Mouse (Mus musculus) frontal cortex, postnatal 36 days (tissue): ENCODE measurements around the gene Nsd1.
"Not testable (repeated sequence)": the region's sequence is repeated elsewhere in the genome, so short reads cannot be mapped to it uniquely, and the experiment has no call there.

Experiments used
- DNase-seq, 2 experiments: peaks; one replicate each; pipeline ENCODE4 v3.0.0; 2022; ENCODE audit warnings: low spot score in 2 of 2

The Nsd1 gene

DNA sequence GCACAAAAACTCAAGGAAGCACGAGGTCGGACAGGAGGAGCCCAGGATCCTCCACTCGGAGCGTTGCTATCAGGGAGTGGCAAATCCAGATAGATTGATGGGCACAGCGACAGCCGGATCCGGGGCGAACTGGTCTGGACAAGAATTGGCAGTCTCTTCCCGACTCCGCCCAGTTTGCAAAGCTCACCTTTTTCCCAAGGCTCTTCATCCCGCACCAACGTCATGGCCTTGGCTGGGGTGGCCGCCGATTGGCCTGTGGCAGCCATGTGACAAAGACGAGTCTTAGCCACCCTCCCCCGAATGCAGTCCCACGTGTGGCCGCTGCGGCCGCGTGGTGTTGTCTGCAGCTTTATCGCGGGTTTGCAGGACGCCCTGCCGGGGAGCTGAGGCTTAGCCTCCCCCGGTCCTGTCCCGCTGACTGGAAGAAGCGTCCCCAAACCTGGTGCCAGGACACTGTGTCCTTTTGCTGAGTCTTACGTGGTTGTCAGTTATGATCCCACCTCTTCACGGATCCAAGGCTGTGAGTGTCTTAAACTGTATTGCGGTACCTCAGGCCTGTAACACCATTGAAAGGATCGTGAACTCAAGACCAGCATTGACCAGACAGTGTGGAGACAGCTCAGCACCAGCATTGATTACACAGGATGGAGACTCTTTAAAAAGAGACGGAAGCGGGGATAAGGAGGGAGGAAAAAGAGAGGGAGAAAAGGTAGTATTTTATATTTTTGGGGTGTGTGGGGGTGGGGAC is 19.3 kb upstream of the Nsd1 start:
- peak; percentile 92 to 96 for DNase-seq

DNA sequence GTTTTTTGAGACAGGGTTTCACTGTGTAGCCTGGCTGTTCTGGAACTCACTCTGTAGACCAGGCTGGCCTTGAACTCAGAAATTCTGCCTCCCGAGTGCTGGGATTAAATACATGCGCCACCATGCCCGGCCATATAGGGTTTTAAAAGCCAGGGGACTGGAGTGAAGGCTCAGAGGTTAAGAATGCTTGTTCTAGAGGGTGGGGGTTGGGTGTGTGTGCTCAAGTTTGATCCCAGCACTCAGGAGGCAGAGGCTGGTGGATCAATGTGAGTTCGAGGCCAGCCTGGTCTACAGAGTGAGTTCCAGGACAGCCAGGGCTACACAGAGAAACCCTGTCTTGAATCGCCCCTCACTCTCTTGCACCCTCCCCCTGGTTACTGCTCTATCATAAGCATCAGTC is 18.0 kb upstream of the Nsd1 start:
- no peak for DNase-seq

DNA sequence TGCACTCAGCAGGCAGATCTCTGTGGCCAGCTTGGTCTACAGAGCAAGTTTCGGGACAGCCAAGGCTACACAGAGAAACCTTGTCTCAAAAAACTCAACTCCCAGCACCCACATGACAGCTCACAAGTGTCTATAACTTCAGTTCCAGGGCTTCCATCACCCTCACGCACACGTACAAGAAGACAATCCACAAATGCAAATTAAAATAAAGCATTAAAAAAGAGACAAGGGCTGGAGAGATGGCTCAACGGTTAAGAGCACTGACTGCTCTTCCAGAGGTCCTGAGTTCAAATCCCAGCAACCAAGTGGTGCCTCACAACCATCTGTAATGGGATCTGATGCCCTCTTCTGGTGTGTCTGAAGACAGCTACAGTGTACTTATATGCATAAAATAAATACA is 6.8 kb upstream of the Nsd1 start:
- not testable (repeated sequence) for DNase-seq

DNA sequence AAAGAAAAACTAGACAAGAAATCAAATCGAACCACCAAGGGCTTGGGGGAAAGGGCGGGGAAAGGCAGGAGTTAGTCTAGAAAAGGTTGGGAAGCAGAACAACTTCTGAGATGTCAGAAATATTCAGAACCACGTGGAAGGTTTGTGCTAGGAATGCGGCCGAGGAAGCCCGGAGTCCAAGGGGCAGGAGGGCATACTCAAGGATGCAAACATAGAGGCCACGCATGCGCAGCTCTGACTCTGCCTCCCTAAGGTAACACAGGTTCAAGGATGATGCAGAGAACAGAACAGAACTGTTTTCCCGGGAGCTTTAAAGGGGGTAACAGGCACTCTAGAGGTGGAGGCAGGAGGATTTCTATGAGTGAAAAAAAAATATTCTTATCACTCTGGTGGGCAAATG is 5.8 kb upstream of the Nsd1 start:
- DNase-seq, result no peak

DNA sequence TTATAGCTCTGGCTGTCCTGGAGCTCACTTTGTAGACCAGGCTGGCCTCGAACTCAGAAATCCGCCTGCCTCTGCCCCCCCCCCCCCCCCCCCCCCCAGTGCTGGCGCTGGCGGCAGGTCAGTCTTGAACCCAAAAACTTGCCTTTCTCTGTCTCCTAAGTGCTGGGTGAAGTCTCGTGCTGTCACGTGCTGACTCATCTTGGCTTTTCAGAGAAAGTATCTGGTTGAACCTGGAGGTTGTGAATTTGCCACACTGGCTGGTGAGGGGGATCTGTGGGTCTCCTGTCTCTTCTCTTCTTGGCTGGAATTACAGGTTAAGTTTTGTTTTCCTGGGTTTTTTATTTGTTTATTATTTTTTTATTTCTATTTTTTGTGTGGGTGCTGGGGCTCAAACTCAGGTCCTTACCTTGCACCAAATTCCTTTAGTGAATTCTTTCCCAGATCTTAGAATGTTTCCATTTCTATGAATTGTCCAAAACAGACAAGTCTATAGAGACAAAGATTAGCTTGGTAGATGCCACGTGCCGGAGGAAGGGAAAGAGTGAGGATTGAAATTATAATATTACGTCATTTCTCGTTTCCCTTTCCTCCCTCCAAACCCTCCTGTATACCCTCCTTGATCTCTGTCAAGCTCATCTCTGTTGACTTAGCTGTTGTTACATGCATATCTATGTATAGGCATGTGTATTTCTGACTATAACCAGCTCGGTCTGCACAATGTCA is 4.8 kb upstream of the Nsd1 start:
- DNase-seq, result no peak

DNA sequence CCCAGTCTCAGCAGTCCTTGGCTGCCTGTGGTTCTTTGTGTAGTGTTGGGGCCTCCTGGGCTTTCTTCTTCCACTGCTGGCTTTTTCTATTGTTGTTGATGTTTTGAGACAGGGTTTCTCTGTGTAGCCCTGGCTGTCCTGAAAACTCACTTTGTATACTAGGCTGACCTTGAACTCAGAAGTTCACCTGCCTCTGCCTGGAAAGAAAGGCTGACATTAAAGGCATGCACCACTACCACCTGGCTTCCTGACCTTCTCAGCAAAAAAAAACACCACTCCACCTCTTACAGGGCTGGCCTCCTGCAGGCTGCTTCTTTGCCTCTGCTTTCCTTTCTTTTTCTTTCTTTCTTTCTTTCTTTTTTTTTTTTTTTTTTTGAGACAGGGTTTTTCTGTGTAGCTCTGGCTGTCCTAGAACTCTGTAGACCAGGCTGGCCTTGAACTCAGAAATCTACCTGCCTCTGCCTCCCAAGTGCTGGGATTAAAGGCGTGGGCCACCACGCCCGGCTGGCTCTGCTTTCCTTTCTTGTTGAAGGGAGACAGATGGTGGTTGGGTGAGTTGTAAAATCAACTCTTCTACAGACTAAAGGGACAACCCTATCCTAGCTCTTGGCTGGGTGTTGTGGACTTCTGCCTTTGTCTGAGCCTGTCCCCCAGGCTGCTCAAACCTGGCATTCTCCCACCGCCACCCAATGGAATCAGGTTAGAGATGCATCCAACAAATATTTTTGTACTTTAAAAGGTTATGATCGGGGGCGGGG is 4.0 kb upstream of the Nsd1 start:
- no peak for DNase-seq

DNA sequence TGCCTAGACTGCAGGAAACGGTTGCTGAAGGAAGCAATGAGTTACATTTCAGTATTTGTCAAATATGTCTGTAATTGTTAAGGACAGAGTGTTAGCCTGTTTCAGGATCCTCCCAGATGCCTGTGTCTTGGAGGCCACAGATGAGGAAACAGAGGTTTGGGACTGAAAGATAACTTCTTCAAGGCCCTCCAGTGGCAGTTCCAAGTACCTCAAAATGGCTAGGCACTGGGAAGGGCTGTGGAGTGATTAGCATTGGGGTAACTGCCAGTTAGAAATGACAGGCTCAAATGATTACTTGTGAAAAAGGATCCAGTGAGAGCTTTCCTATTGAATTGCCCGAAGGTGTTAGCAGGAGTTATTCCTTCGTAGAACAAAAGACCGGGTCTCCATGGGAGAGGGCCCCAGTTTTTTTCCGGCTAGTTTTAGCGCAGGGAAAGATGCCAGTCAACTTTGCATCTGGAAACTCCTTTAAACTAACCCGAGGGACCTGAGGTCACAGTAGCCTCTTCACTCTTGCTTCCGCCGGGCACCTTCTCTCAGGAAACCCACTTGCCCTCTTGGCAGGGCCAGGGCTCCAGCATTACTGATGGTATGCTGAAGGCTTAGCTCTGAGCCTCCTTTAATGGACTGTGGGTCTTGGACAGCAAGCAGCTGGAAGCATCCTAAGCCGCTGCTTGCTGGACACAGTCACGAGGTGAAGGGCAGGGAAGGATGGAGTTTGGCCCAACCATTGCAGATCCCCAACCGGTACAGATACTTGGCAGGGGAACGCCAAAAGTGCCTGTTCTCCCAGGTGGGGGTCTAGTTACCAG is 539 bp upstream of the Nsd1 start:
- DNase-seq, result no peak

DNA sequence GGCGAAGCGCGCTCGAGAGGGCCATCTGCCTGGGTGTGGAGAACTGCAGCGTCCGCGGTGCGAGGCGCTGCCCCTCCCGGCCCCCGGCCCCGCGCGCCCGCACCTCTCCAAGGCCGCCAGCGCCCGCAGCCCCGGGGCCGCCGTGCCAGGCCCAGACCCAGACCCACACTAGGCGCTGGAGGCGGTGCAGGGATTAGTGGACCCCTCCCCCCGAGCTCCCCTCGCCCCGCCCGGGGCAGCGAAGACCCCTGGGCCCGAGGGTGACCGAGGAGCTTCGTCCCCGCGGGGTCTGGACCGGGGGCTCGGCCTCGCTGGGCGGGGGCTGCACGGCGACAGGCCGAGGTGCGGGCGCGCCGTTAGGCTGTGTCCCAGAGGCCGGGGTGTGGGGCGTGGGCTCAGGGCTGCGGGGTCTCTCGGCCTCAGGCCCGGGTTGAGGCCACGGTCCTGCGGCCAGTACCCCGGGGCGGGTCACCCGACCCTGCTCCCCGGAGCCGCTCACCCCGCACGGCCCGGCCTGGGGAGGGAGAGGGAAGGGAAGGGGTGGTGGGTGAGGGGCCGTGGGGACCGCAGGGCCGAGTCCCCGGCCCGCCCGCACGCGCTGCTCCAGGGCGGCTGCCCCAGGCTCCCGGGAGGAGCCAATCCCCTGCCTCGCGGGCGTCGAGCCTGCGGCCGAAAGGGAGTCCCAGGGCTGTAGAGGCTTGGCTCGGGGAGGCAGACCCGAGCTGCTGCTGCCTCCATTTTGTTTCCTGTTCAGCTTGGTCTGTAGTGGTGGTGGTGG is 800 bp downstream of the Nsd1 start:
- peak in 1 of 2 experiments; percentile 69 for DNase-seq

DNA sequence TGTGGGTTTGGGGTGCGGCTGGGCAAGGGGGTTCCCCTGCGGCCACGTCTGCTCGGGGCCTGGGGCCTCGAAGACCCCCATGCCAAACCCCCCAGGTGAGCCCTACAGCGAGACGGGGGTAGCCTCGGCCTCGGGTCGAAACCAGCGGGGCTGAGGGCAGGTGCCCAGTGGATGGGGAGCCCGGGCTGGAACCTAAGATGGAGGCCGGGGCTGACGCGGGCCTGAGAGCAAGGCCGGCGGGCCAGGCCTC is 1.3 kb downstream of the Nsd1 start:
- no peak for DNase-seq

DNA sequence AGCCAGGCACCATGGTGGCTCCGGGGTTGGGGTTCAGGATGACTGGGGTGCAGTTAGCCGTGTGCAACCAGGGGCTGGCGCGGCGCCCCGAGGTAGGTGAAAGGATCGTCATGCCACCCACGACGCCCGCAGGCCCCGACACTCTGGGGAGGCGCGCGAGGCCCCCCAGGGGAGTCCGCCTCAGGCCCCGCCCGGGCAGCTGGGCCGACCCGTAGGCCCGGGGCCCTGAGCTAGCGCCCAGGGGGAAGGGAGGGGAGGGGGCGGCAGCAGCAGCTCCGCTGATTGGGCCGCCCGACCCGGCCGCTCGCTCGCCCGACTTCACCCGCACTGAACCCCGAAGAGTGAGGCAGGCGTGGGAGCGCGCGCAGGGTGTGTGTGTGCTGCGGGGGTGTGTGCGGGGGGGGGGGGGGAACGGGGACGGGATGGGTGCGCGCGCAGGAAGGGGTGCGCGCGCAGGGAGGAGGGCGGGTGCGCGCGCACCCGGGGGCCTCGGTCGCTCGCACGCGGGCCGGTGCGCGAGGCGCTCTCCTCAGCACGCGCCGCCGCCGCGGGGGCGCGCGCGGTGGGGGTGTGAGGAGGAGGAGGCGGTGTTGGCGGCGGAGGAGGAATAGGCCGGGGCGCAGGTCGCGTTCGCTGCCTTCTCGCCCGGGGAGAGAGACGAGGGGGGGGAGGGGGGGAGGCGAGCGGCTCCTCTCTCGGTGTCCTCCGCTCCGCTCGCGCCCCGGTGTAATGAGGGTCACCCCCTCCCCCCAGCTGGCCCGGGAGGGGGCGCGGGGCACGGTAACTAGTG is 1.8 kb downstream of the Nsd1 start:
- DNase-seq, result peak; percentile 68 to 74

DNA sequence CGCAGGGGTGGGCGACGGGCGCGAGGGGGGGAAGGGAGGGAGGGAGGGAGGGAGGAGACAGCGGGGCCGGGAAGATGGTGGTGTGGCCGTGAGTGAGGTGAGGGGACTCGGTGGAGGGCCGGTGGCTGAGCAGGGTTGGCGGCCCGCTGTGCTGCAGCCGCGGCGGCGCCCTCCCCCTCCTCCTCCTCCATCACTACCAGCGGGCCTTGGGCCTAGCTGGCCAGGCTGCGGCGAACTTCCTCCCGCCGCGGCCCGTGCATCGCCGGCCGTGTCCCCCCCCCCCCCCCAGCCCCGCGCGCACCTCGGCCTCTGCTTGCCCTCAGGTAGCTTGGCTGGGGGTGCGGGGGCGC is 2.4 kb downstream of the Nsd1 start:
- DNase-seq, result peak; percentile 28 to 52

DNA sequence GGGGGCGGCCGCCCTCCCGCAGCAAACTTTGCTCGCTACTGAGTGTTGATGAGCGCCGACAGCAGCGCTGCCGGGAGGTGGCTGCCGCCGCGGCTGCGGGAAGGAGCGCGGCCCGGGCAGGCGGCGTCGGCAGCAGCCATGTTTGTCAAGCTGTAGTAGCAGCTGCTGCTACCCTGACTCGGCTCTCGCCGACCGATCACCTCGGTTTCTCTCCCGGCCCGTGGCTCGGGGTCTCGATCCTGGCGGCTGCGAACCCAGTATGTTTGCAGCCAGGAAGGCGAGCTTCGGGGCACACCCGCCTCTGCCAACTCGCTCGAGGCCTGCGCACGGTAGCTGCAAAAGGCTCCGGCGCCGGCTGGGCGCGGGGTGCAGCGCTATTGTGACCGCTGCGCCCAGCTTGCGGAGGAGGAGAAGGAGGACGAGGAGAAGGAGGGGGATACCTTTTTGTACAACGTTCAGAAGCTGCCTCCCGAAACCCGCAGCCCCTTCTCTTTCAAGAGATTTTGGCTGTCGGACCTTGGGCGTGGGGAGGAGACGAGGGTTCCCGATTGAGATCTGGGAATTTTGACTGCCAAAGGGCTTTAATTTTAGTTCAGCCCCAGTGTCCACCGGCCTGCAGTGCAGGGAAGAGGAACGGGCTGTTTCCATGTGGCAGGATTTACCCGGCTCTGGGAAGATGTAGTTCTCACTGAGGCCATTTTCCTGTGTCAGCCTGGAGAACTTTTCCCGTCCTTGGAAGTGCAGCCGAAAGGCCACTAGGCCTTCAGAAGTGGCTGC is 3.0 kb downstream of the Nsd1 start:
- DNase-seq, result peak; percentile 67 to 69

DNA sequence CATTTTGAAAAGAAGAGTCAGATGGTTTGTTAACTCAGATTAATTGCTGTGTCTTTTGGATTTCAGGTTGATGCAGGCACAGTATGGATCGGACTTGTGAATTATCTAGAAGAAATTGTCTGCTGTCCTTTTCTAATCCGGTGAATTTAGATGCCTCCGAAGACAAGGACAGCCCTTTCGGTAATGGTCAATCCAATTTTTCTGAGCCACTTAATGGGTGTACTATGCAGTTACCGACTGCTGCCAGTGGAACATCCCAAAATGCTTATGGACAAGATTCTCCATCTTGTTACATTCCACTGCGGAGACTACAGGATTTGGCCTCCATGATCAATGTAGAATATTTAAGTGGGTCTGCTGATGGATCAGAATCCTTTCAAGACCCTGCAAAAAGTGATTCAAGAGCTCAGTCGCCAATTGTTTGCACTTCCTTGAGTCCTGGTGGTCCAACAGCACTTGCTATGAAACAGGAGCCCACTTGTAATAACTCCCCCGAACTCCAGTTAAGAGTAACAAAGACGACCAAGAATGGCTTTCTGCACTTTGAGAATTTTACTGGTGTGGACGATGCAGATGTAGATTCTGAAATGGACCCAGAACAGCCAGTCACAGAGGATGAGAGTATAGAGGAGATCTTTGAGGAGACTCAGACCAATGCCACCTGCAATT is 3.7 kb downstream of the Nsd1 start:
- no peak for DNase-seq

DNA sequence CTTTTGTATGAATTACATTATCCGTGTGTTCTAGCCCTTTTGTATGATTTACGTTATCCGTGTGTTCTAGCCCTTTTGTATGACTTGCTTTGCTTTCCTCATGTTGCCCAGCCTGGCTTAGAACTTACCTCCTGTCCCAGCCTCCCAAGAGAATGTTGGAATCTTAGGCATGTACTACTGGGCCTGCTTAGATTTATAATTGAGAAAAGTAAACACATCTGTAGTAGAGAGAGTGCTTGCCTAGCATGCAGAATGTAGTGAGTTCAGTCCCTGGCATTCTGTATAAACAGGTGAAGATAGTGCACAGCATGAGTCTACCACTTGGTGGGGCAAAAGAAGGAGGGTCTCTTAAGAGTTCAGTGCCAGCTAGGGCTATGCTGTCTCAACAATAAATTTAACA is 14.8 kb downstream of the Nsd1 start:
- DNase-seq, result no peak

DNA sequence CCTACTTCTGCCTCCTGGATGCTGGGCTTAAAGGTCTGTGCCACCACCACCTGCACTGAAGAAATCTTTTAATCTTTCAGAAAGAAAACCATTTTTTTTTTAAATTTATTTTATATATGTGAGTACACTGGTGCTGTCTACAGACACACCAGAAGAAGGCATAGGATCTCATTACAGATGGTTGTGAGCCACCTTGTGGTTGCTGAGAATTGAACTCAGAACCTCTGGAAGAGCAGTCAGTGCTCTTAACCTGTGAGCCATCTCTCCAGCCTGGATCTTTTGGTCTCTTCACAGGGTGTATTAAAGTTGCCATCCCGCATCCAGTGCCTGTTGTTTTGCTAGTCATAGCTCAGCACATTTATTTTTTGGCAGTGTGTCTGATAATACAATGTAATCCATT is 21.1 kb downstream of the Nsd1 start:
- no peak for DNase-seq

DNA sequence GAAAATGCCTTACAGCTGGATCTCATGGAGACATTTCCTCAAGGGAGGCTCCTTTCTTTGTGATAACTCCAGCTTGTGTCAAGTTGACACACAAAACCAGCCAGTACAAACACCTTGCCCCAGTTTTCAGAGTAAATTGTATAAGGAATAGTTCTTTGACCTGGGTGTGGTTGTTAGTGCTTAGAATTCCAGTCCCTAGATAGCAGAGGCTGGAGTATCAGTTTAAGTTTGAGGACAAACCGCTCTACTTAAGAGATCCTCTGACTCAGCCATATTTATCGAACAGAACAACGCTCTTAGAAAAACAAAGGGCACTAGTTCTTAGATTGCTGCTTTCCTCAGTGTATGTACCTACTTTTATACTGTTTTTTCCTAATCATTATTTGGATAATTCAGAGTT is 33.6 kb downstream of the Nsd1 start:
- no peak for DNase-seq

DNA sequence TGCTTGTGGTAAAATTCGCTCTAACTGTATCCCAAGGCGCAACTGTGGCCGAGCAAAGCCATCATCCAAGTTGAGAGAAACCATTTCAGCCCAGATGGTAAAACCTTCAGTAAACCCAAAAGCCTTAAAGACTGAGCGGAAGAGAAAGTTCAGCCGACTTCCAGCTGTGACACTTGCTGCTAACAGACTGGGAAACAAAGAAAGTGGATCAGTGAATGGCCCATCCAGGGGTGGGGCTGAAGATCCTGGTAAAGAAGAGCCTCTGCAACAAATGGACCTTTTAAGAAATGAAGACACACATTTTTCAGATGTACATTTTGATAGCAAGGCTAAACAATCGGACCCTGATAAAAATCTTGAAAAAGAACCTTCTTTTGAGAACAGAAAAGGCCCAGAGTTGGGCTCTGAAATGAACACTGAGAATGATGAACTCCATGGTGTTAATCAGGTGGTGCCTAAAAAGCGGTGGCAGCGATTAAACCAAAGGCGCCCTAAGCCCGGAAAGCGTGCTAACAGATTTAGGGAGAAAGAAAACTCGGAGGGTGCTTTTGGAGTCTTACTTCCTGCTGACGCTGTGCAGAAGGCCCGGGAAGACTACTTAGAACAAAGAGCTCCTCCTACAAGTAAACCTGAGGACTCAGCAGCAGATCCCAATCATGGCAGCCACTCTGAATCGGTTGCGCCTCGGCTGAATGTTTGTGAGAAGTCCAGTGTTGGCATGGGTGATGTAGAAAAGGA is 37.9 kb downstream of the Nsd1 start:
- no peak for DNase-seq

DNA sequence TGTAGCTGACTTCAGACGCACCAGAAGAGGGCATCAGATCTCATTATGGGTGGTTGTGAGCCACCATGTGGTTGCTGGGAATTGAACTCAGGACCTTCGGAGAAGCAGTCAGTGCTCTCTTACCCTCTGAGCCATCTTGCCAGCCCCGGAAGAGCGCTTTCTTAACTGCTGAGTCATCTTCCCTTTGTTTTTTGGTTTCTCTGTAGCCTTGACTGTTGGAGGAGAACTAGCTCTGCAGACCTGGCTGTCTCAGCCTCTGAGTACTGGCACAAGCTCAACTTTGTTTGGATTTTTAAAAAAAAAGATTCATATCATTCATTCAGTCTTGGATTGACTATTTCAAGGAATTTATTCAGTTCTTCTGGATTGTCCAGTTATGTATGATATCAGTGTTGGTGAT is 39.7 kb downstream of the Nsd1 start:
- DNase-seq, result no peak

DNA sequence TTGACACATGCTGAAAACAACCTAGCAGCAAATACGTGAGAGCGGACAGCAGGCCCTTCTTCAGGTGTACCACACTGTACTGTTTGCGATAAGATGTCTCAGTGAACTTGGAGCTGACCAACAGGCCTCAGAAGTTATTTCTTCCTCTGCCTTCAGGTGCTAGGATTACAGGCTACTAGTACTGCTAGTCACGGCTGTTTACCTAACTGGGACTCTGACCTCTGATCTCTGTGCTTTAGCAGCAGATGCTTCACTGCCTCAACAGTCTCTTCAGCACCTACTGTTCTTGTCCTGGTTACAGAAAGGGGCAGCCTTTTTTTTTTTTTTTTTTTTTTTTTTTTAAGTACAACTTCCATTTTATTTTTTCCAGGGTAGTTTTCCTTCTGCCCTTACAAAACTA is 43.2 kb downstream of the Nsd1 start:
- DNase-seq, result no peak
